Mouse (Mus musculus) liver, embryonic 16.5 days (tissue): ENCODE measurements around the gene H13. TPM values are rescaled to one million over a fixed set of nuclear protein-coding genes. Genes with fewer than 3 reads are reported as not detected.
A peak's percentile ranks its signal among the peaks of the same experiment; 100 is the strongest.

Experiments
- ATAC-seq: fragments of 200-750 bp; cut with Nextera tagmentation; 2 replicates; pipeline ENCODE4 v1.8.0; 2017; ENCODE audit warnings: low read depth, mild to moderate bottlenecking, moderate number of reproducible peaks, moderate library complexity
- H3K27ac ChIP-seq: fragments of 300-500 bp; sonication (generic); 2 replicates; pipeline ENCODE4 v1.5.1; 2014; ENCODE audit warnings: mild to moderate bottlenecking, low read length
- H3K27me3 ChIP-seq: fragments of 300-500 bp; sonication (generic); 2 replicates; pipeline ENCODE4 v1.6.1; 2014; ENCODE audit warnings: low read depth, low read length, mixed read lengths; ENCODE audit not compliant: control insufficient read depth, insufficient read depth
- H3K36me3 ChIP-seq: fragments of 300-500 bp; sonication (generic); 2 replicates; pipeline ENCODE4 v1.6.1; 2014; ENCODE audit warnings: mild to moderate bottlenecking; ENCODE audit not compliant: control insufficient read depth, insufficient read depth
- H3K4me1 ChIP-seq: fragments of 300-500 bp; sonication (generic); 2 replicates; pipeline ENCODE4 v1.6.1; 2014; ENCODE audit warnings: low read depth, low read length, mixed read lengths; ENCODE audit not compliant: control insufficient read depth
- H3K4me2 ChIP-seq: fragments of 300-500 bp; sonication (generic); 2 replicates; pipeline ENCODE4 v1.6.1; 2014; ENCODE audit warnings: low read depth, low read length, mixed read lengths
- H3K4me3 ChIP-seq: fragments of 300-500 bp; sonication (generic); 2 replicates; pipeline ENCODE4 v1.5.1; 2014; ENCODE audit warnings: low read depth, mild to moderate bottlenecking, low read length
- H3K9ac ChIP-seq: fragments of 300-500 bp; sonication (generic); 2 replicates; pipeline ENCODE4 v1.6.1; 2014; ENCODE audit warnings: low read depth, low read length
- H3K9me3 ChIP-seq: fragments of 300-500 bp; sonication (generic); replicated peaks from 2 replicates; pipeline ENCODE4 v1.6.1; 2016; ENCODE audit warnings: low read length; ENCODE audit not compliant: control insufficient read depth
- WGBS: fragments of 180-500 bp; shearing (Covaris S2); extraction: QIAGEN DNeasy Blood & Tissue Kit; methylation state at CpG from one replicate; pipeline ENCODE4 v1.1.7; 2014; ENCODE audit not compliant: insufficient replicate concordance; 5-methylcytosine and 5-hydroxymethylcytosine counted together
- polyA plus RNA-seq: library from polyadenylated mRNA; unstranded; fragments of >200 nt; fragmentation: Nextera tagmentation; extraction: Ambion mirVana; gene quantifications from 2 replicates; pipeline ENCODE4 v1.2.1, GENCODE M21; 2015

H13 gene
- polyA plus RNA-seq, 1 experiment from 2014 or later: 52.7 TPM

DNA sequence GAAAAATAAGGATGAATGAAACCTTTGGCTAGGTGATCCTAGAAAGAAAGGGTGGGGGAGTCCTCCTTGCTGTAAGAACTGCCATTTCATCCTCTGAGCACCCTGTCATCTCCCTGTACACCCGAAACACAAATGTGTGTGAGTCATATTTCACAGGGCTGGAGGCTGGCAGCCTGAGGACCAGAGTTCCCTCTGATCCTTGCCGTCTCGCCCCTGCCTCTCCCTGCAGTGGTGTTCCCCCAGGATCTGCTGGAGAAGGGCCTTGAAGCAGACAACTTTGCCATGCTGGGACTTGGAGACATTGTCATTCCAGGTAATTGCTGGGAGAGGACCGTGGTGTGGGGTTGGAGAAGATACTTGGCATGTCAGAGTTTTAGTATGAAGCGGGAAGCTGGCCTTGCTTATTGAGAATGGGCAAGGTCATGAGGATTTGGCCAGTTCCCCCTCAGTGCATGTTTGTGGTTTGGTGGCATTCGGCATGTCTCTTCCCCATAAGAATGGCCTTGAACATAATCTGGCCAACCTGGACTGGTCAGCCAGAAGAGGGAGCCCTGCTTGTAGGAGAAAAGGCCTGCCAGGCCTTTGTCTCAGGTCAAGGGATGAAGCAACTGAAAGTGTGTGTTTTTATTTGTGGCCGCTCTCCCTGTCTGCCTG lies 22.4 kb downstream of the H13 start:
- ATAC-seq: no peak
- peaks cover 21% of the 10 kb centered on the region for H3K36me3 ChIP-seq
- H3K4me1 ChIP-seq: peaks cover 3% of the 10 kb centered on the region
- WGBS: 70% methylated on average over 7 of the region's 7 CpGs
- no peaks in the 10 kb centered on the region for H3K27me3 ChIP-seq
- H3K9me3 ChIP-seq: no peaks in the 10 kb centered on the region
- H3K27ac ChIP-seq: no peak overlapping the region
- no peak overlapping the region for H3K9ac ChIP-seq
- no peak overlapping the region for H3K4me3 ChIP-seq
- H3K4me2 ChIP-seq: no peak overlapping the region

GRCm38 (mm10) chr2:152693233-152693632 lies 24.0 kb downstream of the H13 start:
- H3K27me3 ChIP-seq: no peaks in the 10 kb centered on the region
- H3K4me3 ChIP-seq: no peak overlapping the region
- ATAC-seq: no peak
- H3K9me3 ChIP-seq: no peaks in the 10 kb centered on the region
- no peaks in the 10 kb centered on the region; the same call in 1 of the 2 replicates for H3K4me1 ChIP-seq
- no peak overlapping the region for H3K9ac ChIP-seq
- H3K4me2 ChIP-seq: peak overlapping the region; percentile 27; the same call in 1 of the 2 replicates
- WGBS: 12% methylated on average over 9 of the region's 9 CpGs
- no peak overlapping the region for H3K27ac ChIP-seq
- H3K36me3 ChIP-seq: peaks cover 15% of the 10 kb centered on the region; the same call in 1 of the 2 replicates

- Histone ChIP-seq H3K4me1 (no peaks in the 10 kb centered on the region; the same call in 1 of the 2 replicates), H3K27me3 (no peaks in the 10 kb centered on the region), H3K36me3 (peaks cover 14% of the 10 kb centered on the region; the same call in 1 of the 2 replicates), H3K27ac (no peak overlapping the region), H3K4me2 (peak overlapping the region; percentile 27; the same call in 1 of the 2 replicates), H3K9me3 (no peaks in the 10 kb centered on the region), H3K9ac (no peak overlapping the region), H3K4me3 (no peak overlapping the region)
- 84% methylated on average over 13 of the region's 13 CpGs for WGBS
- ATAC-seq: no peak
Measured at GRCm38 (mm10) chr2:152693735-152694134, 24.5 kb downstream of the H13 start.

DNA sequence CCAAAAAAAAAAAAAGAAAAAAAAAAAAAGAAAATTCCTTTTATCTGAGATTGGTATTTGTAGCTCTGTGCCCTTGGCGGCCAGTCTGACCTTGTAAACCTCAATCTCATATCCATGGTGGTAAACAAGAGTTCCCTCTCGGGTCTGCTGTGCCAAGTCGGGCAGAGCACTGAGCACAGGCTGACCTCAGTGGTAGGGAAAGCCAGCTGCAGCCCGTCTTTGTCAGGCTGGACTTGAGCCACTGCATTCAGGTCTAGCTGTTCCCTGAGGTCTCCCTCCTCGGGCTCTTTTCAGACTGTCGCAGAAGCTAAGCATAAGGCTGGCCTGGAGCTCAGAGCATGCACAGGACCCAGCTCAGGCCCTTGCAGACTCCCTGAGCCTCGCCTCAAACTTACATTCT lies 25.4 kb downstream of the H13 start:
- no peak for ATAC-seq
- no peak overlapping the region for H3K4me2 ChIP-seq
- no peak overlapping the region for H3K4me3 ChIP-seq
- H3K27ac ChIP-seq: no peak overlapping the region
- H3K9me3 ChIP-seq: no peaks in the 10 kb centered on the region
- WGBS: 72% methylated on average over 7 of the region's 7 CpGs
- peaks cover 7% of the 10 kb centered on the region; the same call in 1 of the 2 replicates for H3K36me3 ChIP-seq
- H3K9ac ChIP-seq: no peak overlapping the region
- no peaks in the 10 kb centered on the region for H3K27me3 ChIP-seq
- H3K4me1 ChIP-seq: no peaks in the 10 kb centered on the region; the same call in 1 of the 2 replicates

GRCm38 (mm10) chr2:152696016-152696415 lies 26.8 kb downstream of the H13 start:
- no peak overlapping the region for H3K4me3 ChIP-seq
- H3K4me1 ChIP-seq: no peaks in the 10 kb centered on the region; the same call in 1 of the 2 replicates
- H3K4me2 ChIP-seq: no peak overlapping the region
- no peaks in the 10 kb centered on the region for H3K27me3 ChIP-seq
- 74% methylated on average over 10 of the region's 10 CpGs for WGBS
- H3K27ac ChIP-seq: no peak overlapping the region
- no peaks in the 10 kb centered on the region for H3K9me3 ChIP-seq
- peaks cover 17% of the 10 kb centered on the region for H3K36me3 ChIP-seq
- H3K9ac ChIP-seq: no peak overlapping the region
- no peak for ATAC-seq

DNA sequence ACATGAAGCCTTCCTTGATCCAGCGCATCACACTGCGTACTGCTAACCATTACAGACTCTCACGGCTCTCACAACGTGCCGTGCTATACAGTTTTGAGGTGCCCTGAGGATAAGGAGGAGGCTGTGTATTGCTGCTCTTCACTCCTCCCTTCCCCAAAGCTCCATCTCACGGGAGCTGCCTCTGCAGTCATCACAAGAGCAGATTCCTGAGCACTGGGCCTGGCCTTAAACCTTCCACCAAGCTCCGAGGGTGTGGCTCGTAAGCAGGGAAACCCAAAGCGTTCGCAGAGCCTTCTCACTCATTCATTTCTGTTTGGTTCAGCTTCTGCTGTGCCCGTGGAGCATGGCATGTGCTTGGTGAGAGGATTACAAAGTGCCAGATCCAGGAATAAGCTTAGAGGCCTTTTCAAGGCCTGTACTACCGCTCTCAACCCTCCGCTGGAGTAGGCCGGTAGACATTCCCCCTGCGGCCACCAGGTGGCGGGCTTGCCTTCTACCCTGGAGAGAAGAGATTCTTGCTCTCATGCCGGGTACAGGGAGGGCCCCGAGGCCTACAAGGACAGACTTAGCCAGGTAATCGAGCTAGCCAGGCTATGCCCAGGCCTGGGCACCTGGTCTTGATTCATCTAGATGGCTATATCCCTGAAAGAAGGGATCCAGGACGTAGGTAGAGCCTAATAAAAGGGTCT lies 27.4 kb downstream of the H13 start:
- H3K4me1 ChIP-seq: no peaks in the 10 kb centered on the region; the same call in 1 of the 2 replicates
- H3K36me3 ChIP-seq: peaks cover 23% of the 10 kb centered on the region
- no peaks in the 10 kb centered on the region for H3K9me3 ChIP-seq
- H3K27me3 ChIP-seq: no peaks in the 10 kb centered on the region
- ATAC-seq: peak; percentile 76
- no peak overlapping the region for H3K4me3 ChIP-seq
- H3K4me2 ChIP-seq: no peak overlapping the region
- H3K27ac ChIP-seq: no peak overlapping the region
- H3K9ac ChIP-seq: peak overlapping the region; percentile 25; the same call in 1 of the 2 replicates
- 42% methylated on average over 20 of the region's 20 CpGs for WGBS

- no peaks in the 10 kb centered on the region for H3K9me3 ChIP-seq
- H3K4me3 ChIP-seq: no peak overlapping the region
- peaks cover 35% of the 10 kb centered on the region for H3K36me3 ChIP-seq
- H3K4me2 ChIP-seq: no peak overlapping the region
- 87% methylated on average over 10 of the region's 10 CpGs for WGBS
- H3K4me1 ChIP-seq: no peaks in the 10 kb centered on the region
- no peak for ATAC-seq
- H3K27me3 ChIP-seq: no peaks in the 10 kb centered on the region
- H3K27ac ChIP-seq: no peak overlapping the region
- H3K9ac ChIP-seq: no peak overlapping the region
Measured at GRCm38 (mm10) chr2:152700138-152700537, 30.9 kb downstream of the H13 start.

DNA sequence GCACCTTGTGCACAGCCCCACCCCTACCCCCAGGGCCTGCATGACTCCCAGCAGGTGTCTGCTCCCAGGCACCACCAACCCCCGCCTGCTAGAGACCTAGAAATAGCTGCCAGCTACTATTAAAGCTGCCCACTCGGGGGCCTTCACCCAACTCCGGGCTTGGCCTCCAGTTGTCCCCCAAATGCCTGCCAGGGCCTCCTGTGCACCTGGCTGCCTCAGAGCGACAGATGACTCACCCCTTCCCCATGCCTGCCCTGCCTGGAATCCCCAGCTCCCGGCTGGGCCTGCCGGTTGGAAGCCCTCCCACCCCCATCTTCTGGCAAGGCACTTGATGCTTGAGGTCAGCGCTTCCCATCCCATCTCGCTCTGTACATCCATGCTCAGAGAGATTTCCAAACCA lies 31.5 kb downstream of the H13 start:
- Histone ChIP-seq H3K27me3 (no peaks in the 10 kb centered on the region), H3K36me3 (peaks cover 36% of the 10 kb centered on the region), H3K9ac (no peak overlapping the region), H3K4me3 (no peak overlapping the region), H3K9me3 (no peaks in the 10 kb centered on the region), H3K4me2 (no peak overlapping the region), H3K4me1 (no peaks in the 10 kb centered on the region), H3K27ac (no peak overlapping the region)
- 82% methylated on average over 8 of the region's 8 CpGs for WGBS
- ATAC-seq: no peak

GRCm38 (mm10) chr2:152703596-152704255 lies 34.5 kb downstream of the H13 start:
- Histone ChIP-seq H3K9ac (no peak overlapping the region), H3K4me2 (no peak overlapping the region), H3K4me1 (peaks cover 4% of the 10 kb centered on the region), H3K27me3 (no peaks in the 10 kb centered on the region), H3K4me3 (no peak overlapping the region), H3K27ac (no peak overlapping the region), H3K9me3 (no peaks in the 10 kb centered on the region), H3K36me3 (peaks cover 31% of the 10 kb centered on the region)
- ATAC-seq: no peak
- 87% methylated on average over 21 of the region's 21 CpGs for WGBS
